Mouse (Mus musculus) C2C12 (cell line): ENCODE results near the gene Gm12248.

ENCODE experiments used
- CTCF ChIP-seq: IDR thresholded peaks from one replicate; pipeline ENCODE4 v1.5.1; 2011; ENCODE audit not compliant: control insufficient read depth, insufficient read depth, insufficient read length
- USF1 ChIP-seq: IDR thresholded peaks from one replicate; pipeline ENCODE4 v1.6.1; 2011; ENCODE audit warnings: low read depth, mild to moderate bottlenecking, control low read depth, moderate library complexity

DNA sequence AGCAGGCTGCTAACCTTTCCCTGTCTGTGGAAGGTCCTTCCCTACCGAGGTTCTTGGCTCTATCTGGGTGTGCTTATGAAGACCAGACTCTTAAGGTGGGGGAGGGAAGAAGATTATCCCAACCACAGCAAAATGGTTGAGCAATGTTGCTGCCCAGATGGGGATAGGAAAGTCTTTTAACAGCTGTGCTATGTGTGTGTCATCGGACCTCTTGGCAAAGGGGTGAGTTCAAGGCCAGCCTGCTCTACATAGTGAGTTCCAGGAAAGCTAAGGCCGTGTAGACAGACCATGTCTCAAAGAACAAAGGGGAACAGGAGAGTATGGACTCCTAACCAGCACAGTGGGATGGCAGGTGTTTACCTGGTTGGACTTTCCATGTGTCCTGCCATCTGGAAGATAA lies 20.0 kb downstream of the Gm12248 start:
- TF ChIP-seq CTCF (no peak), USF1 (no peak)
